Mouse (Mus musculus): ENCODE measurements around the gene Pla2g6.

GRCm38 (mm10) chr15:79342641-79343337 is 14.6 kb upstream of the Pla2g6 start:
- TF ChIP-seq POLR2A (IDR thresholded peaks at IDR 0.05; ENCODE audit: extremely low read depth, insufficient read depth, low read length), result no peak
- no peak for TF ChIP-seq CTCF (IDR thresholded peaks at IDR 0.05; ENCODE audit: extremely low read depth, insufficient read depth, low read length)

Data from cortical plate, adult 2 months (tissue).